Mouse (Mus musculus): ENCODE measurements around the gene Igsf23. TPM values are rescaled to one million over a fixed set of nuclear protein-coding genes. Genes with fewer than 3 reads are reported as not detected.

Igsf23 gene
- total and polyA plus RNA-seq, 3 experiments: 0.11 TPM; not detected in 2

DNA sequence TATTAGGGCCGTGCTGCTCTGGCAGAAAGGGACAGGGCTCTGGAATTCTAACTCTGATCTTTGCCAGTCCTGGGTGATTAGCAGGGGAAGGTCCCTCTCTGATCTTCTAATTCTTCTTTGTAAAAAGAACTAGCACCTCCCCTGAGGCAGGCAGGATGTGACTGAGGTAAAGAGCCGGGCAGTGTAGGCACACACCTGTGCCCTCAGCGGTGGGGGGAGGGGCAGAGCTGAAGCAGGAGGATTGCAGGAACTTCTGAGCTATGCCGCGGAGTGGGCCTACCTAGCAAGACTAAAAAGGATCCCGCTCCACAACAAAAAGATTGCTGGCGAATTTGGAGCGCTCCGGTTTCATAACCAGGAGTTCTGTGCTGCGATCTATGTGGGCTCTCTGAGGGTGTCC is 560 bp downstream of the Igsf23 start:
- TF ChIP-seq GATA2 (IDR thresholded peaks at IDR 0.05; ENCODE audit: borderline replicate concordance, low read depth, low read length) (no peak), POLR2AphosphoS5 (IDR thresholded peaks at IDR 0.05; ENCODE audit: insufficient replicate concordance, low read depth, low read length) (no peak), GATA1 (IDR thresholded peaks at IDR 0.05; ENCODE audit: borderline replicate concordance, low read length) (no peak), CTCF (IDR thresholded peaks at IDR 0.05; ENCODE audit: low read depth, low read length) (no peak), TAL1 (conservative IDR thresholded peaks at IDR 0.05; ENCODE audit: low read depth, low read length) (no peak)
- DNase-seq (ENCODE audit: low spot score) (no peak), ATAC-seq (ENCODE audit: extremely low read depth, insufficient number of reproducible peaks, low FRiP score, poor library complexity, severe bottlenecking) (no peak)
- H3K4me3 ChIP-seq (ENCODE audit: low read depth, low read length): no peak overlapping the region
- H3K36me3 ChIP-seq (replicated peaks): no peaks in the 10 kb centered on the region
- H3K9me3 ChIP-seq (replicated peaks): no peaks in the 10 kb centered on the region
- no peaks in the 10 kb centered on the region for H3K27me3 ChIP-seq (ENCODE audit: insufficient read depth, low read length)
- no peaks in the 10 kb centered on the region for H3K4me1 ChIP-seq (ENCODE audit: insufficient read depth, low read depth, low read length)

- TF ChIP-seq POLR2AphosphoS5 (IDR thresholded peaks at IDR 0.05; ENCODE audit: insufficient replicate concordance, low read depth, low read length) (no peak), GATA2 (IDR thresholded peaks at IDR 0.05; ENCODE audit: borderline replicate concordance, low read depth, low read length) (no peak), GATA1 (IDR thresholded peaks at IDR 0.05; ENCODE audit: borderline replicate concordance, low read length) (no peak), CTCF (IDR thresholded peaks at IDR 0.05; ENCODE audit: low read depth, low read length) (no peak), TAL1 (conservative IDR thresholded peaks at IDR 0.05; ENCODE audit: low read depth, low read length) (no peak)
- H3K9me3 ChIP-seq (replicated peaks): no peaks in the 10 kb centered on the region
- no peaks in the 10 kb centered on the region for H3K4me1 ChIP-seq (ENCODE audit: insufficient read depth, low read depth, low read length)
- H3K36me3 ChIP-seq (replicated peaks): no peaks in the 10 kb centered on the region
- no peaks in the 10 kb centered on the region for H3K27me3 ChIP-seq (ENCODE audit: insufficient read depth, low read length)
- ATAC-seq (ENCODE audit: extremely low read depth, insufficient number of reproducible peaks, low FRiP score, poor library complexity, severe bottlenecking): no peak
- DNase-seq (ENCODE audit: low spot score): no peak
- no peak overlapping the region for H3K4me3 ChIP-seq (ENCODE audit: low read depth, low read length)
These were observed 1.6 kb downstream of the Igsf23 start for GRCm38 (mm10) chr7:19948956-19949355.

DNA sequence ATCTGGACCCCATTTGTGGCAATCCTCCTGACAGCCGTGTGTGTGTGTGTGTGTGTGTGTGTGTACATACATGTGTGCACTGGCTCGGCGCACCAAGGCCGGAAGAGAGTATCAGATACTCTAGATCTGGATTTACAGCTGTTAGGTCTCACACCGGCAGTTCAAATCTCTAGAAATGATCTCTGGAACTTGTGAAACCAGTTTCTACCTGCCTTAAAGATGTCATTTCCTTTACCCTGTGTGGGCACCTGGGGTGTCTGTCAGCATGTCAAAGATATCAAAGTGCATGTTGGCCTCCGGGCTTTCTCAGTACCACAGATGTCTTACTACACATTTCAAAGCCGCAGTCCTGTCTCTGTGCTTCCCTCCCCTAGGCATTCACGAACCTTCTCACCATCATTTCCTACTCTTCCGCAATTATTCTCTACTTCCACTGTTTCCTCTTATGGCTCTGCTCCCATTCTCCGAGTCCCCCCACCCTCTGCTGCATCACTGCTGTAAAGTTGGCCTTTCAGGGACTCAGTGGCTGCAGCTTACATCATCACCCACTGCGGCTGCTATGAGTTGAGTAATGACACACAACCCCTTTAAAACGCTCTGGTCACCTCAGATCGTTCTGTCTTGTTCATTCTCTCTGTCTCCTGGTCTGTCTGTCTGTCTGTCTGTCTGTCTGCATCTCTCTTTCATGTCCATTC is 4.6 kb downstream of the Igsf23 start:
- no peak for ATAC-seq (ENCODE audit: extremely low read depth, insufficient number of reproducible peaks, low FRiP score, poor library complexity, severe bottlenecking)
- Histone ChIP-seq H3K4me3 (ENCODE audit: low read depth, low read length) (no peak overlapping the region), H3K27me3 (ENCODE audit: insufficient read depth, low read length) (no peaks in the 10 kb centered on the region), H3K4me1 (ENCODE audit: insufficient read depth, low read depth, low read length) (no peaks in the 10 kb centered on the region), H3K36me3 (replicated peaks) (no peaks in the 10 kb centered on the region), H3K9me3 (replicated peaks) (no peaks in the 10 kb centered on the region)
- no peak for DNase-seq (ENCODE audit: low spot score)
- TF ChIP-seq GATA1 (IDR thresholded peaks at IDR 0.05; ENCODE audit: borderline replicate concordance, low read length) (no peak), CTCF (IDR thresholded peaks at IDR 0.05; ENCODE audit: low read depth, low read length) (no peak), GATA2 (IDR thresholded peaks at IDR 0.05; ENCODE audit: borderline replicate concordance, low read depth, low read length) (no peak)

DNA sequence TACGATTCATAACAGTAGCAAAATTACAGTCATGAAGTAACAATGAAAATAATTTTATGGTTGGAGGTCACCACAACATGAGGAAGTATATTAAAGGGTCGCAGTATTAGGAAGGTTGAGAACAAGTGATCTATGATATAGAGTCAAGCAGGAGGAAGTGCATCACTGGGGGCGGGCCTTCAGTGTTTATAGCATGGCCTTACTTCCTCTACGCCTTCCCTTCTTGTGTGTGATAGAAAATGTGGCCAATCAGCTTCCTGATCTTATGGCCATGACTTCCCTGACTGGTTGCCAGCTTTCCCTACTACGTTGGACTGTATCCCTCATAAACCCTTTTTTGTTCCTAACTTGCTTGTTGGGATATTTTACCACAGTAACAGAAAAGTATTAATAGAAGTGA is 5.4 kb downstream of the Igsf23 start:
- DNase-seq (ENCODE audit: low spot score) (no peak), ATAC-seq (ENCODE audit: extremely low read depth, insufficient number of reproducible peaks, low FRiP score, poor library complexity, severe bottlenecking) (no peak)
- H3K36me3 ChIP-seq (replicated peaks): no peaks in the 10 kb centered on the region
- H3K4me3 ChIP-seq (ENCODE audit: low read depth, low read length): no peak overlapping the region
- no peaks in the 10 kb centered on the region for H3K27me3 ChIP-seq (ENCODE audit: insufficient read depth, low read length)
- H3K4me1 ChIP-seq (ENCODE audit: insufficient read depth, low read depth, low read length): no peaks in the 10 kb centered on the region
- TF ChIP-seq TAL1 (conservative IDR thresholded peaks at IDR 0.05; ENCODE audit: low read depth, low read length) (no peak), GATA1 (IDR thresholded peaks at IDR 0.05; ENCODE audit: borderline replicate concordance, low read length) (no peak)
- no peaks in the 10 kb centered on the region for H3K9me3 ChIP-seq (replicated peaks)

DNA sequence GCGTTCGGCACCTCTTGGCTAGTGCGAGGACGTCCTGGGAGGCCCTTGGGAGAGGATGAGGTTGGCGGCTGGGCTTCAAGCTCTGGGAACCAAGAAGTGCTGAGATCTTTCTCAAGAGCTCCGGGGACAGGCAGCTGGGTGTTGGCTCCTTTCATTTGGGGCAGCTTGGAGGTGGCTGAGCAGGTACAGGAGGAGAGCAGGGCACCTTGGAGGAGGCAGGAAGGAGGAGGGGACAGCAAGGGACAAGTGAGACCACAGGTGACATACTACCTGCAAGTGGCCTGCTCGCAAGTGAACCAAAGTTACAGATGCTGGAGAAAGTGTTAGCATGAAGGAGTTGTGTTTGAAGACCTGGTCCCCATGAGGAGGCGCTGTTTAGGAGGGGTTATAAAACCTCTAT is 5.8 kb downstream of the Igsf23 start:
- no peaks in the 10 kb centered on the region for H3K27me3 ChIP-seq (ENCODE audit: insufficient read depth, low read length)
- ATAC-seq (ENCODE audit: extremely low read depth, insufficient number of reproducible peaks, low FRiP score, poor library complexity, severe bottlenecking): no peak
- no peak overlapping the region for H3K4me3 ChIP-seq (ENCODE audit: low read depth, low read length)

DNA sequence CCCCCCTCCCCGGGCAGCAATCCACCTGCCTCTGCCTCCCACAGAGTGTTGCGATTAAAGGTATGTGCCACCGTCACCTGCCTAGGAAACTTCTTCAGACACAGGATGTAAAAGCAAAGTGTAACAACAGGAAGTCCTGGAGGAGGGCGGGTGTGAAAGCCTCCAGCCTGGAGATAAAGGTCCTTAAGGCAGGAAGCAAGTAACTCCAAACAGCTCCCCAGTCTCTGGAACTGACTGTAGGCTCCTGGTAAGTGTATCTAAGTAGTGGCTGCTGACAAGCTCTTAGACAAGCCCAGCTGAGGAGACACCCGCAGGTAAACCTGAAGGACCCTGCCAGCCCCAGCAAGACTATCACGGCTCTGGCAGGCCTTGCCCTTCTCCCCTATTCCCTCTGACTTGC is 10.3 kb downstream of the Igsf23 start:
- no peak for TF ChIP-seq GATA1 (IDR thresholded peaks at IDR 0.05; ENCODE audit: borderline replicate concordance, low read length)
- no peak for TF ChIP-seq TAL1 (conservative IDR thresholded peaks at IDR 0.05; ENCODE audit: low read depth, low read length)
- TF ChIP-seq CTCF (IDR thresholded peaks at IDR 0.05; ENCODE audit: low read depth, low read length): no peak
- TF ChIP-seq POLR2AphosphoS5 (IDR thresholded peaks at IDR 0.05; ENCODE audit: insufficient replicate concordance, low read depth, low read length): no peak
- no peak for TF ChIP-seq GATA2 (IDR thresholded peaks at IDR 0.05; ENCODE audit: borderline replicate concordance, low read depth, low read length)
- H3K36me3 ChIP-seq (replicated peaks): no peaks in the 10 kb centered on the region
- H3K4me1 ChIP-seq (ENCODE audit: insufficient read depth, low read depth, low read length): no peaks in the 10 kb centered on the region
- no peaks in the 10 kb centered on the region for H3K9me3 ChIP-seq (replicated peaks)
- ATAC-seq (ENCODE audit: extremely low read depth, insufficient number of reproducible peaks, low FRiP score, poor library complexity, severe bottlenecking): no peak
- DNase-seq (ENCODE audit: low spot score): no peak
- no peaks in the 10 kb centered on the region for H3K27me3 ChIP-seq (ENCODE audit: insufficient read depth, low read length)
- H3K4me3 ChIP-seq (ENCODE audit: low read depth, low read length): no peak overlapping the region

More for the DNA sequence above, 5.8 kb downstream of the Igsf23 start:
- no peaks in the 10 kb centered on the region for H3K4me1 ChIP-seq (ENCODE audit: insufficient read depth, low read depth, low read length)
- no peak for DNase-seq (ENCODE audit: low spot score)
- H3K36me3 ChIP-seq (replicated peaks): no peaks in the 10 kb centered on the region
- TF ChIP-seq GATA2 (IDR thresholded peaks at IDR 0.05; ENCODE audit: borderline replicate concordance, low read depth, low read length) (no peak), GATA1 (IDR thresholded peaks at IDR 0.05; ENCODE audit: borderline replicate concordance, low read length) (no peak), POLR2AphosphoS5 (IDR thresholded peaks at IDR 0.05; ENCODE audit: insufficient replicate concordance, low read depth, low read length) (no peak), TAL1 (conservative IDR thresholded peaks at IDR 0.05; ENCODE audit: low read depth, low read length) (no peak), CTCF (IDR thresholded peaks at IDR 0.05; ENCODE audit: low read depth, low read length) (no peak)
- H3K9me3 ChIP-seq (replicated peaks): no peaks in the 10 kb centered on the region

Data from G1E (cell line).